Mouse (Mus musculus) forebrain, postnatal 0 days (tissue): Measurements from ENCODE around the gene Myo1d. TPM values are rescaled to one million over a fixed set of nuclear protein-coding genes. Genes with fewer than 3 reads are reported as not detected.

Experiments
- ATAC-seq: fragments of 200-750 bp; cut with Nextera tagmentation; 2 replicates; pipeline ENCODE4 v1.8.0; 2017; ENCODE audit warnings: mild to moderate bottlenecking, moderate library complexity
- DNase-seq: peaks from one replicate; pipeline ENCODE4 v3.0.0-alpha.2; 2015
- H3K27ac ChIP-seq: fragments of 300-500 bp; sonication (generic); 2 replicates; pipeline ENCODE4 v1.5.1; 2014; ENCODE audit warnings: low read depth, mild to moderate bottlenecking, antibody characterized with exemption, low read length, moderate library complexity, mixed read lengths
- H3K27me3 ChIP-seq: fragments of 300-500 bp; sonication (generic); 2 replicates; pipeline ENCODE4 v1.6.1; 2014; ENCODE audit warnings: mild to moderate bottlenecking, low read length, mixed read lengths; ENCODE audit not compliant: insufficient read depth
- H3K36me3 ChIP-seq: fragments of 300-500 bp; sonication (generic); 2 replicates; pipeline ENCODE4 v1.6.1; 2014; ENCODE audit warnings: mild to moderate bottlenecking, moderate library complexity; ENCODE audit not compliant: insufficient read depth
- H3K4me1 ChIP-seq: fragments of 300-500 bp; sonication (generic); 2 replicates; pipeline ENCODE4 v1.6.1; 2014; ENCODE audit warnings: antibody characterized with exemption; ENCODE audit not compliant: insufficient read depth
- H3K4me2 ChIP-seq: fragments of 300-500 bp; sonication (generic); 2 replicates; pipeline ENCODE4 v1.6.1; 2014; ENCODE audit warnings: low read depth, mild to moderate bottlenecking, moderate library complexity
- H3K4me3 ChIP-seq: fragments of 300-500 bp; sonication (generic); 2 replicates; pipeline ENCODE4 v1.5.1; 2014; ENCODE audit warnings: low read depth, low read length, mixed read lengths
- H3K9ac ChIP-seq: fragments of 300-500 bp; sonication (generic); 2 replicates; pipeline ENCODE4 v1.6.1; 2014; ENCODE audit warnings: mild to moderate bottlenecking
- H3K9me3 ChIP-seq: fragments of 300-500 bp; sonication (generic); 2 replicates; pipeline ENCODE4 v1.6.1; 2016; ENCODE audit warnings: low read length
- CTCF ChIP-seq: sonication (generic); IDR thresholded peaks from 2 replicates; pipeline ENCODE4 v1.5.1; 2016; ENCODE audit warnings: antibody characterized with exemption, control low read depth, low read depth
- WGBS: fragments of 180-500 bp; shearing (Covaris S2); extraction: QIAGEN DNeasy Blood & Tissue Kit; methylation state at CpG from one replicate; pipeline ENCODE4 v1.1.7; 2014; 5-methylcytosine and 5-hydroxymethylcytosine counted together
- polyA plus RNA-seq: library from polyadenylated mRNA; unstranded; fragments of >200 nt; fragmentation: Nextera tagmentation; extraction: Ambion mirVana; gene quantifications from 2 replicates; pipeline ENCODE4 v1.2.1, GENCODE M21; 2015
- total RNA-seq: library from RNA; depleted of rRNA; stranded (reverse); fragments of >200 nt; gene quantifications from 2 replicates; pipeline ENCODE4 v1.2.3, GENCODE M21; 2014

The Myo1d gene
- total and polyA plus RNA-seq, 2 experiments from 2014 or later = 1.2 to 3.4 TPM

- DNase-seq (no peak), ATAC-seq (no peak)
- WGBS = 89% methylated on average over 8 of the region's 8 CpGs
- H3K4me2 ChIP-seq = no peak overlapping the region
- H3K4me3 ChIP-seq = no peak overlapping the region
- no peak overlapping the region for H3K27ac ChIP-seq
- no peak for TF ChIP-seq CTCF
- H3K27me3 ChIP-seq = no peaks in the 10 kb centered on the region
- no peak overlapping the region for H3K9ac ChIP-seq
- H3K4me1 ChIP-seq = peaks cover 8% of the 10 kb centered on the region; the same call in 1 of the 2 replicates
- H3K9me3 ChIP-seq = no peaks in the 10 kb centered on the region
- H3K36me3 ChIP-seq = no peaks in the 10 kb centered on the region
Observed at GRCm38 (mm10) chr11:80666211-80666610, 113.6 kb downstream of the Myo1d start.

- no peak overlapping the region for H3K27ac ChIP-seq
- no peak overlapping the region for H3K4me2 ChIP-seq
- ATAC-seq (no peak), DNase-seq (no peak)
- no peak for TF ChIP-seq CTCF
- no peak overlapping the region for H3K4me3 ChIP-seq
- H3K9me3 ChIP-seq = no peaks in the 10 kb centered on the region
- H3K9ac ChIP-seq = no peak overlapping the region
- H3K4me1 ChIP-seq = no peaks in the 10 kb centered on the region
- WGBS = 86% methylated on average over 3 of the region's 3 CpGs
- H3K27me3 ChIP-seq = no peaks in the 10 kb centered on the region
- no peaks in the 10 kb centered on the region for H3K36me3 ChIP-seq
Observed at GRCm38 (mm10) chr11:80664261-80664660, 115.6 kb downstream of the Myo1d start.

GRCm38 (mm10) chr11:80645111-80645510 is 134.7 kb downstream of the Myo1d start:
- Histone ChIP-seq H3K4me1 (no peaks in the 10 kb centered on the region), H3K36me3 (no peaks in the 10 kb centered on the region), H3K9me3 (no peaks in the 10 kb centered on the region), H3K9ac (no peak overlapping the region), H3K27me3 (no peaks in the 10 kb centered on the region), H3K4me2 (no peak overlapping the region), H3K4me3 (no peak overlapping the region), H3K27ac (no peak overlapping the region)
- no peak for ATAC-seq
- TF ChIP-seq CTCF = no peak
- DNase-seq = no peak
- 85% methylated on average over 5 of the region's 5 CpGs for WGBS

GRCm38 (mm10) chr11:80628992-80629865 is 150.6 kb downstream of the Myo1d start:
- no peak overlapping the region for H3K4me3 ChIP-seq
- no peak overlapping the region for H3K27ac ChIP-seq
- DNase-seq (no peak), ATAC-seq (no peak)
- TF ChIP-seq CTCF = no peak
- H3K4me1 ChIP-seq = no peaks in the 10 kb centered on the region
- H3K9me3 ChIP-seq = no peaks in the 10 kb centered on the region
- H3K36me3 ChIP-seq = no peaks in the 10 kb centered on the region
- WGBS = 88% methylated on average over 10 of the region's 10 CpGs
- no peaks in the 10 kb centered on the region for H3K27me3 ChIP-seq
- H3K9ac ChIP-seq = no peak overlapping the region
- H3K4me2 ChIP-seq = no peak overlapping the region

- ATAC-seq = no peak
- no peak overlapping the region for H3K4me2 ChIP-seq
- H3K4me3 ChIP-seq = no peak overlapping the region
- no peaks in the 10 kb centered on the region for H3K36me3 ChIP-seq
- 93% methylated on average over 4 of the region's 4 CpGs for WGBS
- H3K9me3 ChIP-seq = no peaks in the 10 kb centered on the region
- H3K27me3 ChIP-seq = no peaks in the 10 kb centered on the region
- no peak for DNase-seq
- peaks cover 3% of the 10 kb centered on the region; the same call in 1 of the 2 replicates for H3K4me1 ChIP-seq
- H3K9ac ChIP-seq = no peak overlapping the region
- H3K27ac ChIP-seq = no peak overlapping the region
- no peak for TF ChIP-seq CTCF
Observed at GRCm38 (mm10) chr11:80628581-80628980, 151.2 kb downstream of the Myo1d start.

- 2% methylated on average over 7 of the region's 7 CpGs for WGBS
- H3K9ac ChIP-seq = peak overlapping the region; percentile 34; the same call in 1 of the 2 replicates
- H3K27ac ChIP-seq = peak overlapping the region; percentile 99
- peak overlapping the region; percentile 41 for H3K4me2 ChIP-seq
- ATAC-seq (peak; percentile 94), DNase-seq (peak; percentile 93)
- no peaks in the 10 kb centered on the region for H3K9me3 ChIP-seq
- H3K27me3 ChIP-seq = no peaks in the 10 kb centered on the region
- peaks cover 16% of the 10 kb centered on the region for H3K4me1 ChIP-seq
- H3K36me3 ChIP-seq = no peaks in the 10 kb centered on the region
- no peak for TF ChIP-seq CTCF
- peak overlapping the region; percentile 18 for H3K4me3 ChIP-seq
Observed at GRCm38 (mm10) chr11:80623038-80623380, 156.8 kb downstream of the Myo1d start.

GRCm38 (mm10) chr11:80622233-80623037 is 157.4 kb downstream of the Myo1d start:
- H3K36me3 ChIP-seq = no peaks in the 10 kb centered on the region
- H3K27ac ChIP-seq = peak overlapping the region; percentile 99
- peak overlapping the region; percentile 18 for H3K4me3 ChIP-seq
- DNase-seq = no peak
- WGBS = 2% methylated on average over 11 of the region's 11 CpGs
- no peaks in the 10 kb centered on the region for H3K9me3 ChIP-seq
- peak; percentile 90 for ATAC-seq
- no peaks in the 10 kb centered on the region for H3K27me3 ChIP-seq
- peaks cover 16% of the 10 kb centered on the region for H3K4me1 ChIP-seq
- peak overlapping the region; percentile 41 for H3K4me2 ChIP-seq
- peak overlapping the region; percentile 34 for H3K9ac ChIP-seq
- TF ChIP-seq CTCF = peak; percentile 9; the same call in 1 of the 2 replicates
